Mouse (Mus musculus) spleen, postnatal 10 days (tissue): Measurements from ENCODE around the gene Ccdc88c.

Experiments used
- DNase-seq, 2 experiments: peaks; one replicate each; pipeline ENCODE4 v3.0.0; 2021 to 2022; ENCODE audit warnings: low spot score in 2 of 2

Ccdc88c gene

DNA sequence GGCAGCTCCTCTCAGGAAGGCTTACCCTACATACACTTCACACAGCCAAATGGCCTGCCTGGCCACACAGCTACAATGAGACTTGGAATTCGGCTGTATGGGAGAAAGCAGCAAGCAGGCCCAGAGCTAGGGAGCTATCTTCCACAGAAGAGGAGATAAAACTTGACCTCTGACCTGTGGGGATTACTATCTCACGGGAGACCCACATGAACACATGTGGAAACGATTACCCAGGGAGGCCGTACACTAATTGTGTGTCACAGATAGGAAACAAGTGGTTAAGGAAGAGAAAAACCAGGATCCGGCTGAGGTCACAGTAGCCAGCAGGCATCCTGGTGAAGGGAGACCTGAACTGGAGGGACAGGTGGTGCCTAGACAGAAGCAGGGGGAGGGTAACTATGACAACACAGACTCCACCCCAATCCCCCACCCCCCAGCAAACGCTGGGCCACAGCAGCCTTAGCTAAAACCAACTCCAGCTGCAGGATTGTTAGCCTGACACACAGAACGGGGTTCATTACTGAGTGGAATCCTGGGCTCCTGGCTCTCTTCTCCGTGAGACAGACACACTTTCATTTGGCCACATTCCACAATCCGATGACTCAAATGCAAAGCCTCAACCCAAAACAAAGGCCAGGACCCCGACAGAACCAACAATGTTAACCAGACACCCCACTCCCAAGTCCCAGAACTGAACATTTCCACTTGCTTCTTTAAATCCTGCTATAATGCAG lies 30.9 kb downstream of the Ccdc88c start:
- no peak for DNase-seq

GRCm38 (mm10) chr12:100996378-100996898 lies 32.4 kb downstream of the Ccdc88c start:
- no peak for DNase-seq

GRCm38 (mm10) chr12:100995607-100996377 lies 33.1 kb downstream of the Ccdc88c start:
- DNase-seq = no peak

DNA sequence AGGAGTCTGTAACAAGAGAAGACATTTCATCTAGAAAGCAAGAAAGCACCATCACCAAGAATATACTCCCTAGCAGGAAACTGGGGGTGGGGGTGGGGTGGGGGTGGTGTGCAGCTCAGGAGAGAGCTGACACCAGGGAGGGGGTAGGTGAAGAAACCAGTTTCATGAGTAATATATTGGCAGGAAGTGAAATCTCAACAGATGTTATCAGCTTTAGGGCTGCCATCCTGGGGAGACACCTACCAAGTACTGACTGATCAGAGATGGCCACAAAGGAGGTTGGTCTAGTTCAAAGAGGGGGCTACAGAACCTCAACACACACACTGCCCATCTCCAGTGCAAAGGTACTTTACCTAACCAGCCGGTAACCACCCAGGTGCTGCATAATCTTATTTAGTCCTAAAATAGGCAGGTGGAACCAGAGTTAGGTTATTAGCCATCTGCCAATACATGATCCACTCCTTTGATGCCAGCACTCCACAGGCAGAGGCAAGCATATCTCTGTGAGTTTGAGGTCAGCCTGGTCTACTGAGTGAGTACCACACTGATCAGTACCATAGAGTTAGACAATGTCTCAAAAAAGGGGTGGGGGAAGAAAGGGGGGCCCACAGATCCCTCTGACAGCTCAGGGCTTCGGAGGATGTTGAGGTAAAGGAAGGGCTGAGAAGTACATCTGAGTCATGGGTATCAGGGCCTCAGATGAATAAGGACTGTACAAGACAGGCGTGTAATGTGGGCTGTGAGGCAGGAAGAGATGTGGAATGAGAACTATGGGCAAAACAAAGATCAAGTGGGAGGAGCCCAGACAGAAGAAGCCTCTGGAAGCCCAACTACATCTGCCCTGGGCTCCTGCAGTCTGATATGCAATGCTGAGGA lies 34.5 kb downstream of the Ccdc88c start:
- no peak for DNase-seq

- no peak for DNase-seq
Observed at GRCm38 (mm10) chr12:100993146-100993545, 35.7 kb downstream of the Ccdc88c start.

DNA sequence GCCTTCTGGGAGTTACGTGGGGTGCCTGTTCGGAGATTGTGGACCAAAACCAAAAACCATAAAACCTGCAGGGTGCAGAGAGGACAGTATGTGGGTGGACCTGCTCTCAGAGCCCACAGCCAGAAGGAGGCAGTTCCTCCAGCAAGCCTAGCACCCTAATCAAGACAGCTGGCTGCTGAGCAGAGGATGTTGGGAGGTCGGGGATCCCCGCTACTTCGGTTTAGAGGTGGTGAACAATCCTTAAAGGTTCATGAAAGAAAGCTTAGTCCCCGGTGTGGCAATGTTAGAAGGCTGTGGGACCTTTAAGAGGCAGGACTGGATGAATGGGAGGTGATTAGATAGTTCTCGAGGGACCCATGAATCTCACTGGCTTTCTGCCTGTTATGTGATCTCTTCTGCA lies 36.4 kb downstream of the Ccdc88c start:
- DNase-seq = no peak

DNA sequence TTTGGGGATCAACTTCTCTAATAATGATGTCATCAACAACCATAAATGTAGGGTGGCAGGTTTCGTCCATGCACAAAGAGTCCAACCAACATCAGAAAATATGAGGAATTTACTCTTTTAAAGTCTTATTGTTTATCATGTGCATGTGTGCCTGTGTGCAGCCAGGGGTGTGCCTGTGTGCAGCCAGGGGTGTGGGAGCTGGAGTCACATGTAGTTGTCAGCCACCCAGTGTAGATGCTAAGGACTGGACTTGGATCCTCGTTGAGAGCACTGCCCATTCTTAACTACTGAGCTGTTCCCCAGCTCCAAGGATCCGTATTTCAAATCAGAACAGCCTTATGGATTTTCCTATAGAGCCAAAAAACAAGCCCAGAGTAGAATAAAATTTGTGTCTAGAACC lies 37.7 kb downstream of the Ccdc88c start:
- no peak for DNase-seq

- DNase-seq = no peak
Observed at GRCm38 (mm10) chr12:100990291-100990690, 38.6 kb downstream of the Ccdc88c start.

GRCm38 (mm10) chr12:100989780-100990288 lies 39.0 kb downstream of the Ccdc88c start:
- DNase-seq = no peak

- DNase-seq = no peak
Observed at GRCm38 (mm10) chr12:100988324-100989130, 40.3 kb downstream of the Ccdc88c start.

- no peak for DNase-seq
Observed at GRCm38 (mm10) chr12:100986423-100986822, 42.4 kb downstream of the Ccdc88c start.

DNA sequence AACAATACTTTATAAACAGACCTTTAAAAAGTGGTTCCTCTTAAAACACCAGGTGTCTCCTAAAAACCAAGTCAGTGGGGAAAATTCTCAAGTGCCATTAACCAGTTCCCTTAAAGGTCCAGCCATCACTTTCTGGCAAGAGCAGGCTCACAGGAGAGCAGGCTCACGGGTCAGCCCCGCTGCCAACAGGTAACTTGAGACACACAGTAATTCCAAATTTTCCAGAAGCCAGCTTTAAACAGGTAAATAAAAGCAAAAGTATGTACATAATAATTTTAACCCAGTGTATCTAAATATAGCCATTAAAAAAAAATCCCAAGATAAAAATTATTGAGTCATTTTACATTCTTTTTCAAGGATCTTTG lies 43.1 kb downstream of the Ccdc88c start:
- no peak for DNase-seq

GRCm38 (mm10) chr12:100985050-100985792 lies 43.6 kb downstream of the Ccdc88c start:
- no peak for DNase-seq

- no peak for DNase-seq
Observed at GRCm38 (mm10) chr12:100983565-100983964, 45.3 kb downstream of the Ccdc88c start.

DNA sequence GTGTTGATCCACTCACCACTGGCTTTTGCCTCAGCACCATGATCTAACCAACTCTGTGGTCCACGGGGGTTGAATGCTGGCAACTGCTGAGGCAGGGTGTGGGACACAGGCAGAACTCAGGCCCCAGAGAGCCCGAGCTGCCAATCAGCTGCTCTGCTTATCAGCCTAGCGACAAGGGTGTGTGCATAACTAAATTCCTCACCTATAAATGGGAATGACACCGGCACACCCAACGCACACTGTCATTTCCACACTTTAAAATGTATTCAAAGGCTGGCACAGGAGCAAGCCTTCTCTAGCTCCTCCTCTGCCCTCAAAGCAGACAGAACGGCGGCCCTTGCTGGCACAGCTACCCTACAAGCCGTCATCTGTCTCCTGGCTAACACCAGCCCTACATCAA lies 46.6 kb downstream of the Ccdc88c start:
- no peak for DNase-seq

DNA sequence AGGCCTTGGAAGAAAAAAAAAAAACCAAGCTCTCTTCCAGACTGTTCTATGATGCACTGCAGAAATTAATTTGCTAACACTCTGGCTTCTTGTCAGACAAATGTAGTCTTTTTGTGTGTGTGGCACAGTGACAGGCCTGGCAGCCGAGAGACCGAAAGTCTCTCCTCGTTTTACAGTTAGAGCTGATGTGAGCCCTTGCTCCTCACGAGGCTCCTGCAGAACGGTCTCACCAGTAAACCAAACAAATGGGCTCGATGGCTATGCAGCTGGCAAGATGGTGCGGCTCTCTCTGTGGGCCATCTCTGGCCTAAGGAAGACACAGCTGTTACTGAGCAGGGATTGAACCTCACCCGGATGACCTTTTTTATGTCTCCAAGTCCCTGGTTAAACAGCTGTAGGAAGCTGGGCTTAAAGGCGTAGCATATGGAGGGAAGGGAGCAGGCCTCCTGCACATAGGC lies 48.3 kb downstream of the Ccdc88c start:
- no peak for DNase-seq

DNA sequence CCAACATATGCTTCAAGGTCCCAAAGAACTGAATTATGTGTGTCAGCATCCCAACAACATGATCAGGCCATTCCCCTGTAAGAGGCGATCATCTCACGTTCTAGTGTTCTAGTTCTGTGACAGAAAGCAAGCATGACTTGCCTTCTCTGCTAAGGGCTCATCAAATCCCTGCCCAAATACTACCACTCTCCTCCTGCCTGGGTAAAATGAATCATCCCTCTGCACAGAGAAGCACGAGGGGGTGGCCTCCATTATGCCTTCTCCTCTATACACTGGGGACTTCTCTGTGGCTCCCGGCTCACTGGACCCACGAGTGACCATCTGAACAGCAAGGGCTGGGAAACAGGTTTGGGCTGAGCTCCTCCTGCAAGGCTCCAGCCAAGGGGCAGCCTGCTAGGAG lies 49.2 kb downstream of the Ccdc88c start:
- no peak for DNase-seq

GRCm38 (mm10) chr12:100977958-100978725 lies 50.7 kb downstream of the Ccdc88c start:
- no peak for DNase-seq

- DNase-seq = no peak
Observed at GRCm38 (mm10) chr12:100977551-100977950, 51.3 kb downstream of the Ccdc88c start.
